Mouse (Mus musculus): ENCODE data around the gene Sgpp1.

- no peak for TF ChIP-seq CTCF (IDR thresholded peaks at IDR 0.05; ENCODE audit: low read depth, low read length)
- TF ChIP-seq POLR2A (IDR thresholded peaks at IDR 0.05; ENCODE audit: borderline replicate concordance, low read depth, low read length): no peak
Observed at GRCm38 (mm10) chr12:75702084-75702738, 33.3 kb downstream of the Sgpp1 start.

Data from bone marrow macrophage, adult 2 months (primary cell).